Mouse (Mus musculus) midbrain, embryonic 15.5 days (tissue): ENCODE measurements around the gene Fgf16. TPM values are rescaled to one million over a fixed set of nuclear protein-coding genes. Genes with fewer than 3 reads are reported as not detected.

Source experiments
- ATAC-seq: fragments of 200-750 bp; cut with Nextera tagmentation; replicated peaks from 2 replicates; pipeline ENCODE4 v1.8.0; 2017; ENCODE audit warnings: moderate TSS enrichment
- H3K27ac ChIP-seq: fragments of 300-500 bp; sonication (generic); 2 replicates; pipeline ENCODE4 v1.5.1; 2015; ENCODE audit warnings: mild to moderate bottlenecking, inconsistent platforms
- H3K27me3 ChIP-seq: fragments of 300-500 bp; sonication (generic); replicated peaks from 2 replicates; pipeline ENCODE4 v1.6.1; 2015; ENCODE audit warnings: inconsistent platforms
- H3K36me3 ChIP-seq: fragments of 300-500 bp; sonication (generic); replicated peaks from 2 replicates; pipeline ENCODE4 v1.6.1; 2015; ENCODE audit warnings: inconsistent platforms
- H3K4me1 ChIP-seq: fragments of 300-500 bp; sonication (generic); 2 replicates; pipeline ENCODE4 v1.6.1; 2015; ENCODE audit warnings: inconsistent platforms
- H3K4me2 ChIP-seq: fragments of 300-500 bp; sonication (generic); 2 replicates; pipeline ENCODE4 v1.6.1; 2015; ENCODE audit warnings: inconsistent platforms, mild to moderate bottlenecking, moderate library complexity
- H3K4me3 ChIP-seq: fragments of 300-500 bp; sonication (generic); 2 replicates; pipeline ENCODE4 v1.5.1; 2015; ENCODE audit warnings: mild to moderate bottlenecking, inconsistent platforms
- H3K9ac ChIP-seq: fragments of 300-500 bp; sonication (generic); 2 replicates; pipeline ENCODE4 v1.6.1; 2015; ENCODE audit warnings: mild to moderate bottlenecking, inconsistent platforms
- H3K9me3 ChIP-seq: fragments of 300-500 bp; sonication (generic); 2 replicates; pipeline ENCODE4 v1.6.1; 2016; ENCODE audit warnings: inconsistent platforms
- WGBS: fragments of 180-500 bp; shearing (Covaris S2); methylation state at CpG from one replicate; pipeline ENCODE4 v1.1.7; 2015; ENCODE audit warnings: mixed read lengths; 5-methylcytosine and 5-hydroxymethylcytosine counted together
- polyA plus RNA-seq: library from polyadenylated mRNA; unstranded; fragments of >200 nt; fragmentation: Nextera tagmentation; extraction: Ambion mirVana; gene quantifications from 2 replicates; pipeline ENCODE4 v1.2.1, GENCODE M21; 2015

Gene Fgf16
- 0.10 TPM in 1 of 2 replicates, not detected in the other for polyA plus RNA-seq

- Histone ChIP-seq H3K9ac (0 out of 2 replicates have a peak within 1 kb of the TSS, but pooled peaks have one; percentile 8), H3K4me1 (peaks cover 8% of the 10 kb centered on the region; the same call in 1 of the 2 replicates), H3K27ac (no peak within 1 kb of the TSS), H3K4me2 (peak within 1 kb of the TSS; percentile 78), H3K27me3 (peaks cover 40% of the 10 kb centered on the region), H3K36me3 (no peaks in the 10 kb centered on the region), H3K4me3 (peak within 1 kb of the TSS; percentile 43), H3K9me3 (no peaks in the 10 kb centered on the region)
- 20% methylated on average over 79 of the region's 86 CpGs for WGBS
- ATAC-seq = peak; percentile 63
These were observed at the start of gene Fgf16 for GRCm38 (mm10) chrX:105764162-105765004. Gene Fgf16 (plus strand): TSS chrX:105764279.

DNA sequence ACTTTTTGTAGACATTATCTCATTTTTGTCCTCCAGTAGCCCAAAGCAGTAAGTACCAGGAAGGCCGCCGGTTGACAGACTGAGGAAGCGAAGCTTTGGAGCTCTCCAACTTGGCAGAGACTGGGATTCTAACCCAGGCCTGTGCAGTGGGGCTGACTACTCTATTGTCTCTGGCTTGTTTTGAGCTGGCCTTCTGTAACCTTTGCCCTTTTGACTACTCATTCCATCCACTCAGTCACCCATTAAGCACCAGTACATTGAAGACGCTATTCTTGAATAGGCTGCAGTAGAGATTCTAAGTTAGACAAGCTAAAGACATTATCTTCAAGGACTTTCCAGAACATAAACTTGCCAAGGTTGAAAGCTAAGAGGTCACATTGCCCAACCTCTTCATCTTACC is 49.3 kb upstream of the Fgf16 start:
- Histone ChIP-seq H3K36me3 (no peaks in the 10 kb centered on the region), H3K4me3 (no peak overlapping the region), H3K9me3 (no peaks in the 10 kb centered on the region), H3K4me2 (no peak overlapping the region), H3K9ac (no peak overlapping the region), H3K27ac (no peak overlapping the region), H3K27me3 (no peaks in the 10 kb centered on the region), H3K4me1 (no peaks in the 10 kb centered on the region)
- 66% methylated on average over 4 of the region's 4 CpGs for WGBS
- ATAC-seq = no peak

DNA sequence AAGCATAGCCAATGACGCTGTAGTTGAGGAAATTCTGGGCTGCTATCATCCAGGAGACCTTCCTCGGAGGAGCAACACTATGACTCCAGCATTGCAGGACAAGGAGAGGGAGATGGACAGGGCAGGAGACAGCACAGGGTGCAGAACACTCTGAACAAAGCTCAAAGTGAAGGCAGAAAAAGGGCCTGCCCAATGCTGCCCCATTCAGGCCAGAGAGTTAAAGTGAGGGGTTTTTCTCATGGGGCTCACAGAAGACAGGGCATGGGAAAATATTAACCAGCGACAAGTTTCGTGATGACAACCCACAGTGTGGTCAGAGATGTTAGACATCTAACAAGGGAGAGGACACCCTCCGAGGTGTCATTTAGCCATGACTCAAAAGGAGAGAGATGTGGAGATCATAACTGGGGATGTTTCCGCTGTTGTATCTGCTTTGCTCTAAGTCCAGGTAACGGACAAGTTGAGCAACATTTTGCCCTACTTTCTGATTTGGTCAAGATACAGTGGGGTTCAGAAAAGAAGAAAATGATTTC is 48.2 kb upstream of the Fgf16 start:
- Histone ChIP-seq H3K9ac (no peak overlapping the region), H3K27me3 (no peaks in the 10 kb centered on the region), H3K9me3 (no peaks in the 10 kb centered on the region), H3K4me1 (no peaks in the 10 kb centered on the region), H3K27ac (no peak overlapping the region), H3K4me2 (no peak overlapping the region), H3K4me3 (no peak overlapping the region), H3K36me3 (no peaks in the 10 kb centered on the region)
- ATAC-seq = no peak
- WGBS = 94% methylated on average over 7 of the region's 7 CpGs

- no peaks in the 10 kb centered on the region for H3K9me3 ChIP-seq
- no peaks in the 10 kb centered on the region for H3K27me3 ChIP-seq
- H3K4me3 ChIP-seq = no peak overlapping the region
- H3K27ac ChIP-seq = no peak overlapping the region
- no peaks in the 10 kb centered on the region for H3K36me3 ChIP-seq
- no peak for ATAC-seq
- H3K4me2 ChIP-seq = no peak overlapping the region
- H3K9ac ChIP-seq = no peak overlapping the region
- 80% methylated on average over 5 of the region's 5 CpGs for WGBS
- no peaks in the 10 kb centered on the region for H3K4me1 ChIP-seq
These were observed 45.7 kb upstream of the Fgf16 start for GRCm38 (mm10) chrX:105718388-105718787.

DNA sequence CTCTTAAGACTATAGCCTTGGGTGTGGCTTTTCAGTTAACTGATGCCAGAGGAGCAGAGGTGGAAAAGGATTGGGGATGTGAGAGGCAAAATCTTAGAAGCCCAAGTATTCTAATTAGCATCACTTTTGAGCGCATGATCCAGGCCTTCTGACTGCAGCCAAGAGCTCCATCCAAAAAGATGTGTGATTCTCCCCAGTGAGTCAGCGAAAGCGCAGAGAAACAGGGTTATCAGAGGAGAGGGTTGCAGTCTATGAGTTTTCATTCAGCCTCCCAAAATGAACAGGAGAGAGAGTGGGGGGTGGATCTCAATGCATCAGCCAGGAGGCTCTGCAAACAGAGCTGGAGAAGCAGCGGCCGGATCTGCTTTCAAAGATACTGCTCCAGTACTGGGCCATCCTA is 45.1 kb upstream of the Fgf16 start:
- no peak overlapping the region for H3K4me3 ChIP-seq
- WGBS = 89% methylated on average over 5 of the region's 5 CpGs
- ATAC-seq = no peak
- H3K4me2 ChIP-seq = no peak overlapping the region
- H3K9me3 ChIP-seq = no peaks in the 10 kb centered on the region
- no peaks in the 10 kb centered on the region for H3K4me1 ChIP-seq
- no peaks in the 10 kb centered on the region for H3K27me3 ChIP-seq
- no peak overlapping the region for H3K9ac ChIP-seq
- no peaks in the 10 kb centered on the region for H3K36me3 ChIP-seq
- no peak overlapping the region for H3K27ac ChIP-seq

DNA sequence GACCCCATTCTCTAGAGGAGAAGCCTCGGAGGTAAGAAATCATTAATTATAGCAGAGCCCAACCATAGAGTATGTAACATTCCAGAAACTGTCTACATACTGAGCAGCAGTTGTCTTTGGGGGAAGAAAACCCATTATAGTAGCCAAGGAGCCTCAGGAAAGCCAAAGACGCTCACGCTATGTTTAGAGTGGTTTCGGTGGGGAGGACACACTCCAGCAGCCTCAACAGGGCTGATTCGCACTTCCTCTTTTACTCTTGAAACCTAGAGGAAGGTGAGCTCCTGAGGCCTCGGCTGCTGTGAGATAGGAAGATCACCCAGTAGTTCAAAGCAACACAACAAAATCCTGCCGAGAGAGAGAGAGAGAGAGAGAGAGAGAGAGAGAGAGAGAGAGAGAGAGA is 39.9 kb upstream of the Fgf16 start:
- ATAC-seq = no peak
- Histone ChIP-seq H3K27ac (no peak overlapping the region), H3K4me1 (no peaks in the 10 kb centered on the region), H3K27me3 (no peaks in the 10 kb centered on the region), H3K4me3 (no peak overlapping the region), H3K4me2 (no peak overlapping the region), H3K9me3 (no peaks in the 10 kb centered on the region), H3K36me3 (no peaks in the 10 kb centered on the region), H3K9ac (no peak overlapping the region)
- 86% methylated on average over 6 of the region's 7 CpGs for WGBS

- 25% methylated on average over 23 of the region's 23 CpGs for WGBS
- Histone ChIP-seq H3K9me3 (no peaks in the 10 kb centered on the region), H3K36me3 (no peaks in the 10 kb centered on the region), H3K9ac (no peak overlapping the region), H3K27ac (no peak overlapping the region), H3K27me3 (peaks cover 40% of the 10 kb centered on the region), H3K4me2 (peak overlapping the region; percentile 78), H3K4me1 (peaks cover 8% of the 10 kb centered on the region; the same call in 1 of the 2 replicates), H3K4me3 (peak overlapping the region; percentile 43)
- peak; percentile 57 for ATAC-seq
These were observed 1.1 kb upstream of the Fgf16 start for GRCm38 (mm10) chrX:105762847-105763527.

DNA sequence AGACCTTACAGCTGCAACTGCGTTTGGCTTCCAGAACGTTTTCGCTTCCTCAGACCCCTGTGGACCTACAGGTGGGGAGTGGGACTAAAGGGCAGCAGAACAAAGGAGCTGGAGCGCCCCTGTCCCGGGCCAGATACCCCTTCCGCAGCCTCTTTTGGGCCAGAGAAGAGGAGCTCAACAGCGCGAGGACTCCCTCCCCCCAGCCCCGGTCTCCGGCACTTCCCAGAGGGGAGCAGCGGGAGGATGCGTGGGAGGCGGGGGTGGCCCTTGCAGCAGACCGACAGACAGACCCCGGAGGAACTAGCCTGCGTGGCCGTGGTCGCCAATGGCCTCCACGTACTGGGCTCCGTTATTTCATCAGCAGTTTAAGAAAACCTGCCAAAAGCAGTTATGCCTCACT is 467 bp upstream of the Fgf16 start:
- Histone ChIP-seq H3K4me2 (peak overlapping the region; percentile 78), H3K9me3 (no peaks in the 10 kb centered on the region), H3K4me3 (peak overlapping the region; percentile 43), H3K9ac (no peak overlapping the region), H3K27me3 (peaks cover 40% of the 10 kb centered on the region), H3K36me3 (no peaks in the 10 kb centered on the region), H3K27ac (no peak overlapping the region), H3K4me1 (peaks cover 8% of the 10 kb centered on the region; the same call in 1 of the 2 replicates)
- 16% methylated on average over 20 of the region's 20 CpGs for WGBS
- peak; percentile 65 for ATAC-seq

DNA sequence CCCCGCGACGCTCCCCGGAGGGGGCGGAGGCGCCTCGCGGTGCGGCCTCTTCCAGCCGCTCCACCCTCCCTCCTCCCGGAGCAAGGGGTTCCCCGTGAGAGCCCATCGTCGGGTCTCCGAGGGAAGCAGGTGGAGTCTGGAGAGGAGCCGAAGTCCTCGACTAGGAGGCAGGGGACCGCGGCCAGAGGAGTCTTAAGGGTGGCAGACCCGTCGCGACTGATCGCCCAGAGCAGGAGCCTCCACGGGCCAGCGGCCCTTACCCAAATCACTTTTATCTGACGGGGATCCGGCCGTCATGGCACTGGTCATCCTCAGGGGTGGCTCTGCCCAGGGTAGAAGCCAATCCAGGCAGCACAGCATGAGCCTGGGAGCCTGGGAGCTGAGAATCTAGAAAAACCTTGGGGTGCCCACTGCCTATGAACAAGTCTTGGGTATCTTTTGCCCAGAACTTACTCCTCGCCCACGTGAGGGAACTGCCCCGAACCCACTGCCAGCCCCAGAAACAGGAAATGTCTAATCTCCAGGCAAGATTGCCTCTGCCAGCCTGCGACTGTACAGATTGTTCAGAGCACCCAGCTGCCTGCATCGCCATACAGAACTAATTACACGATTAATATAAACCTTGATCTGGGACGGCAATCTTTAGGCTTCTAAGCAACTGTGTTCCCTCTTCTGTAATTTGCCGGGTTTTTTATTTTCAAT is 1.1 kb downstream of the Fgf16 start:
- H3K27ac ChIP-seq = no peak overlapping the region
- H3K27me3 ChIP-seq = peaks cover 40% of the 10 kb centered on the region
- peak overlapping the region; percentile 43 for H3K4me3 ChIP-seq
- no peaks in the 10 kb centered on the region for H3K9me3 ChIP-seq
- H3K9ac ChIP-seq = no peak overlapping the region
- H3K36me3 ChIP-seq = no peaks in the 10 kb centered on the region
- peak; percentile 27; the same call in 1 of the 2 replicates for ATAC-seq
- peaks cover 8% of the 10 kb centered on the region; the same call in 1 of the 2 replicates for H3K4me1 ChIP-seq
- peak overlapping the region; percentile 78 for H3K4me2 ChIP-seq
- 22% methylated on average over 28 of the region's 36 CpGs for WGBS

DNA sequence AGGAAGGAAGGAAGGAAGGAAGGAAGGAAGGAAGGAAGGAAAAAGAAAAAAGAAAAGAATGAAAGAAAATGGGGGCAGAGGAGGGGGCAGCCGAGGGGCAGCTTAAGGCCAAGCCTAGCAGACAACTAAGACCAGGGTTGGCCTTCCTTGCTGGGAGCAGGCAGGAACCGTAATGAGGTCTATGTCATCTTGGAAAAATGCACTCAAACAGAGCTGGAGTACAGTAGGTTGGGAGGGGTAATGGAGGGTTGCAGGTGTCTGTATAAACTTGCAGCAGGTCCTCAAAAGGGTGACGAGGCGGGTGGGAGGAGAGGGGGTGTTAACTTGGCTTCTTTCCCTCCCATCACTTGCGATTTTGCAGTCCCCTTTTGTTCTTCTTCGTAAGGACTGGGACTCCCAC is 1.9 kb downstream of the Fgf16 start:
- Histone ChIP-seq H3K4me2 (no peak overlapping the region), H3K27ac (no peak overlapping the region), H3K27me3 (peaks cover 40% of the 10 kb centered on the region), H3K4me3 (no peak overlapping the region), H3K9me3 (no peaks in the 10 kb centered on the region), H3K36me3 (no peaks in the 10 kb centered on the region), H3K4me1 (peaks cover 8% of the 10 kb centered on the region; the same call in 1 of the 2 replicates), H3K9ac (no peak overlapping the region)
- ATAC-seq = no peak
- 37% methylated on average over 6 of the region's 6 CpGs for WGBS

- H3K27me3 ChIP-seq = peaks cover 35% of the 10 kb centered on the region
- peaks cover 8% of the 10 kb centered on the region; the same call in 1 of the 2 replicates for H3K4me1 ChIP-seq
- no peak overlapping the region for H3K4me2 ChIP-seq
- WGBS = 42% methylated on average over 9 of the region's 9 CpGs
- H3K9ac ChIP-seq = no peak overlapping the region
- H3K9me3 ChIP-seq = no peaks in the 10 kb centered on the region
- no peaks in the 10 kb centered on the region for H3K36me3 ChIP-seq
- no peak overlapping the region for H3K27ac ChIP-seq
- no peak for ATAC-seq
- no peak overlapping the region for H3K4me3 ChIP-seq
These were observed 3.2 kb downstream of the Fgf16 start for GRCm38 (mm10) chrX:105767177-105767764.
